Mouse (Mus musculus): ENCODE data around the gene Rnf212b. TPM values are rescaled to one million over a fixed set of nuclear protein-coding genes. Genes with fewer than 3 reads are reported as not detected.

Gene Rnf212b
- total and polyA plus RNA-seq, 2 experiments from 2014 or later, result not detected

- Histone ChIP-seq H3K9ac (replicated peaks; ENCODE audit: low read length, poor library complexity, severe bottlenecking) (no peak overlapping the region), H3K4me1 (ENCODE audit: insufficient read depth, low read length) (no peaks in the 10 kb centered on the region), H3K4me2 (ENCODE audit: low read depth, low read length, poor library complexity, severe bottlenecking) (no peak overlapping the region), H3K36me3 (ENCODE audit: insufficient read depth, low read length) (peaks cover 17% of the 10 kb centered on the region; the same call in 1 of the 2 replicates), H3K9me3 (ENCODE audit: low read length) (no peaks in the 10 kb centered on the region), H3K4me3 (ENCODE audit: low read depth, low read length) (no peak overlapping the region), H3K27ac (ENCODE audit: low read depth, low read length) (no peak overlapping the region), H3K27me3 (ENCODE audit: insufficient read depth, low read length) (no peaks in the 10 kb centered on the region)
- no peak for ATAC-seq (ENCODE audit: low FRiP score)
- TF ChIP-seq CTCF (IDR thresholded peaks at IDR 0.05), result peak; percentile 84
- peak; percentile 49 for DNase-seq (ENCODE audit: low spot score)
- 36% methylated on average over 2 of the region's 2 CpGs for WGBS
These were observed 46.6 kb downstream of the Rnf212b start for GRCm38 (mm10) chr14:54860511-54860910.

GRCm38 (mm10) chr14:54863501-54864312 lies 49.8 kb downstream of the Rnf212b start:
- Histone ChIP-seq H3K4me1 (ENCODE audit: insufficient read depth, low read length) (no peaks in the 10 kb centered on the region), H3K4me2 (ENCODE audit: low read depth, low read length, poor library complexity, severe bottlenecking) (peak overlapping the region; percentile 84), H3K27me3 (ENCODE audit: insufficient read depth, low read length) (no peaks in the 10 kb centered on the region), H3K36me3 (ENCODE audit: insufficient read depth, low read length) (no peaks in the 10 kb centered on the region), H3K4me3 (ENCODE audit: low read depth, low read length) (peak overlapping the region; percentile 93), H3K27ac (ENCODE audit: low read depth, low read length) (peak overlapping the region; percentile 62), H3K9ac (replicated peaks; ENCODE audit: low read length, poor library complexity, severe bottlenecking) (peak overlapping the region; percentile 84), H3K9me3 (ENCODE audit: low read length) (no peaks in the 10 kb centered on the region)
- DNase-seq (ENCODE audit: low spot score), result peak; percentile 95
- ATAC-seq (ENCODE audit: low FRiP score), result peak; percentile 99
- no peak; the same call in none of the 2 replicates for TF ChIP-seq CTCF (IDR thresholded peaks at IDR 0.05)
- WGBS, result under 1% methylated on average over 44 of the region's 56 CpGs

DNA sequence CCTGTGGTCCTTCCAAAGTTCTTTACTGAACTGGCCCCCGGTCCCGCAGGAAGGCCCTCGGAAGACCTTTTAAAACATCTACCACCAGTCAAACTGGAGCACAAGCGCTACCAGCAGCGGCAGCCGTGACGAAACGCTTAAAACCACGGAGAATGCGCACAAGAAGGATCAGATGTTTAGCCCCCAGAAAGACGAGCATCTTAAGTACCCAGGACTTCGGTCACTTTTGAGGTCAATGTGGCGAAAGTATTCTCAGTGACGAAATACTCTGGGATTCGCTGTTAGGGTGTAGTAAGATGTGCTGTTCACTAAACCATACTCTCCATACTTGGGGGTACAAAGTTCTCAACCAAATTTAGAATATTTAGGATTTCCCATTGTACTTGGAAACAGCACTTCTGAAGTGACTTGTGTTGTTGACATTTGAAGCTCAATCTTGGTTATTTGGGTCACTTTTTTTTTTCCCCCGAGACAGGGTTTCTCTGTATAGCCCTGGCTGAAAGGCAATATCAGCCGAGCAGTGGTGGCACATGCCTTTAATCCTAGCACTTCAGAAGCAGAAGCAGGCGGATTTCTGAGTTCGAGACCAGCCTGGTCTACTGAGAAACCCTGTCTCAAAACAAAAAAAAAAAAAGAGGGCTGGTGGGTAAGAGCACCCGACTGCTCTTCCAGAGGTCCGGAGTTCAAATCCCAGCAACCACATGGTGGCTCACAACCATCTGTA lies 50.5 kb downstream of the Rnf212b start:
- H3K36me3 ChIP-seq (ENCODE audit: insufficient read depth, low read length), result no peaks in the 10 kb centered on the region
- 17% methylated on average over 21 of the region's 21 CpGs for WGBS

DNA sequence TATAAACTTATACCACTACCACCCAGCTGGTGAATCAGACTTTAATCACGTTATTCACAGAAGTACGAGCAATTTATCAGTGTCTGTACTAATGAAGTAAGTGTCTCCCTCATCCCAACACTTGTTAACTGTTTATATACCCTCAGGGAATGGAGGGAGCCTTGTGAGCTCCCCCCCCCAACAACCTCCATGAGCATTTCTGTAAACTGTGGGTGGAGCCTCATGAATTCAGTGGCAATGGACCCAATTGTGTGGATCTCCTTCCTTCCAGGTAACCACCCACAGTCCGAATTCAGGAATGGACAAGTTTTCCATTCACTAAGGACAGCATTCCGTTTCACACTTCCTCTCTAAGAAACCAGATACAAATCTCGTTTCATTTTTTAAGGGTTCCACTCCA lies 51.7 kb downstream of the Rnf212b start:
- TF ChIP-seq CTCF (IDR thresholded peaks at IDR 0.05), result no peak
- 88% methylated on average over 5 of the region's 5 CpGs for WGBS
- H3K36me3 ChIP-seq (ENCODE audit: insufficient read depth, low read length), result no peaks in the 10 kb centered on the region
- no peak overlapping the region for H3K4me3 ChIP-seq (ENCODE audit: low read depth, low read length)
- no peaks in the 10 kb centered on the region for H3K4me1 ChIP-seq (ENCODE audit: insufficient read depth, low read length)
- H3K9ac ChIP-seq (replicated peaks; ENCODE audit: low read length, poor library complexity, severe bottlenecking), result no peak overlapping the region
- no peak overlapping the region for H3K27ac ChIP-seq (ENCODE audit: low read depth, low read length)
- DNase-seq (ENCODE audit: low spot score) (no peak), ATAC-seq (ENCODE audit: low FRiP score) (no peak)
- no peaks in the 10 kb centered on the region for H3K9me3 ChIP-seq (ENCODE audit: low read length)
- no peak overlapping the region for H3K4me2 ChIP-seq (ENCODE audit: low read depth, low read length, poor library complexity, severe bottlenecking)
- H3K27me3 ChIP-seq (ENCODE audit: insufficient read depth, low read length), result no peaks in the 10 kb centered on the region

More for the DNA sequence above, 50.5 kb downstream of the Rnf212b start:
- Histone ChIP-seq H3K4me3 (ENCODE audit: low read depth, low read length) (peak overlapping the region; percentile 93), H3K27me3 (ENCODE audit: insufficient read depth, low read length) (no peaks in the 10 kb centered on the region), H3K27ac (ENCODE audit: low read depth, low read length) (peak overlapping the region; percentile 21; the same call in 1 of the 2 replicates), H3K9ac (replicated peaks; ENCODE audit: low read length, poor library complexity, severe bottlenecking) (peak overlapping the region; percentile 84), H3K4me2 (ENCODE audit: low read depth, low read length, poor library complexity, severe bottlenecking) (peak overlapping the region; percentile 84), H3K9me3 (ENCODE audit: low read length) (no peaks in the 10 kb centered on the region), H3K4me1 (ENCODE audit: insufficient read depth, low read length) (no peaks in the 10 kb centered on the region)
- ATAC-seq (ENCODE audit: low FRiP score) (peak; percentile 29; the same call in 1 of the 2 replicates), DNase-seq (ENCODE audit: low spot score) (no peak)
- no peak for TF ChIP-seq CTCF (IDR thresholded peaks at IDR 0.05)

DNA sequence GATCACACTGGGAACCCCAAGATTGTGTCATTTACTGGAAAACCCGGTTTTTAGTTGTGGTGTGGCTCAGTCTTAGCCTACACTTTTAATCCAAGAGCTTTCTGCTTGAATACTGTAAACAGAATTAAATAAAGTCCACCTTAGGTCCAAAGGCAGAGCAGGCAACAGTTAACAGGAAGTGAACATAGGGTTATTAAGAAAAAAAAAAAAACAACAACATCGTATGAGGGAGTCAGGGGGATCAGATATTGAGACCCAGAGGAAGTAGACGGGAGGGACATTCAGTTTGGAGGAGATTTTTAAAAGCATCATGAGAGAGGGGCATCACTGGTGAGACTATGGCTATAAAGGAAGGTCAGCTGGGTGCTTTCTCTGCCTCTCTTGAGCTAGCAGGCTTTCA lies 52.3 kb downstream of the Rnf212b start:
- no peaks in the 10 kb centered on the region for H3K36me3 ChIP-seq (ENCODE audit: insufficient read depth, low read length)
- H3K9ac ChIP-seq (replicated peaks; ENCODE audit: low read length, poor library complexity, severe bottlenecking), result no peak overlapping the region
- ATAC-seq (ENCODE audit: low FRiP score), result no peak
- H3K4me2 ChIP-seq (ENCODE audit: low read depth, low read length, poor library complexity, severe bottlenecking), result no peak overlapping the region
- 62% methylated on average over 3 of the region's 3 CpGs for WGBS
- no peaks in the 10 kb centered on the region for H3K9me3 ChIP-seq (ENCODE audit: low read length)
- no peak overlapping the region for H3K4me3 ChIP-seq (ENCODE audit: low read depth, low read length)
- no peaks in the 10 kb centered on the region for H3K27me3 ChIP-seq (ENCODE audit: insufficient read depth, low read length)
- H3K4me1 ChIP-seq (ENCODE audit: insufficient read depth, low read length), result no peaks in the 10 kb centered on the region
- no peak for TF ChIP-seq CTCF (IDR thresholded peaks at IDR 0.05)
- H3K27ac ChIP-seq (ENCODE audit: low read depth, low read length), result no peak overlapping the region
- DNase-seq (ENCODE audit: low spot score), result no peak

GRCm38 (mm10) chr14:54866936-54867335 lies 53.0 kb downstream of the Rnf212b start:
- H3K27me3 ChIP-seq (ENCODE audit: insufficient read depth, low read length), result no peaks in the 10 kb centered on the region
- TF ChIP-seq CTCF (IDR thresholded peaks at IDR 0.05), result peak; percentile 62
- WGBS, result 54% methylated on average over 5 of the region's 5 CpGs
- ATAC-seq (ENCODE audit: low FRiP score) (no peak), DNase-seq (ENCODE audit: low spot score) (no peak)
- H3K4me3 ChIP-seq (ENCODE audit: low read depth, low read length), result no peak overlapping the region
- H3K9me3 ChIP-seq (ENCODE audit: low read length), result no peaks in the 10 kb centered on the region
- H3K4me1 ChIP-seq (ENCODE audit: insufficient read depth, low read length), result no peaks in the 10 kb centered on the region
- no peak overlapping the region for H3K4me2 ChIP-seq (ENCODE audit: low read depth, low read length, poor library complexity, severe bottlenecking)
- H3K9ac ChIP-seq (replicated peaks; ENCODE audit: low read length, poor library complexity, severe bottlenecking), result no peak overlapping the region
- H3K36me3 ChIP-seq (ENCODE audit: insufficient read depth, low read length), result no peaks in the 10 kb centered on the region; the same call in 1 of the 2 replicates
- no peak overlapping the region for H3K27ac ChIP-seq (ENCODE audit: low read depth, low read length)

All from midbrain, postnatal 0 days (tissue).